Mouse (Mus musculus): ENCODE measurements around the gene Cfh. TPM values are rescaled to one million over a fixed set of nuclear protein-coding genes. Genes with fewer than 3 reads are reported as not detected.

Gene Cfh
- polyA plus RNA-seq, 1 experiment from 2014 or later, result 18.7 TPM

Other genes with a start within 250 kb of the Cfh start
- gene Kcnt2, start 62.4 kb upstream of the Cfh start, polyA plus RNA-seq (2015; fragmentation: Nextera tagmentation; extraction: Ambion mirVana), result 2.8 and 3.6 TPM in 2 replicates

Measured in hindbrain, embryonic 15.5 days (tissue).